Mouse (Mus musculus): ENCODE measurements around the gene Ppp3r1.

DNA sequence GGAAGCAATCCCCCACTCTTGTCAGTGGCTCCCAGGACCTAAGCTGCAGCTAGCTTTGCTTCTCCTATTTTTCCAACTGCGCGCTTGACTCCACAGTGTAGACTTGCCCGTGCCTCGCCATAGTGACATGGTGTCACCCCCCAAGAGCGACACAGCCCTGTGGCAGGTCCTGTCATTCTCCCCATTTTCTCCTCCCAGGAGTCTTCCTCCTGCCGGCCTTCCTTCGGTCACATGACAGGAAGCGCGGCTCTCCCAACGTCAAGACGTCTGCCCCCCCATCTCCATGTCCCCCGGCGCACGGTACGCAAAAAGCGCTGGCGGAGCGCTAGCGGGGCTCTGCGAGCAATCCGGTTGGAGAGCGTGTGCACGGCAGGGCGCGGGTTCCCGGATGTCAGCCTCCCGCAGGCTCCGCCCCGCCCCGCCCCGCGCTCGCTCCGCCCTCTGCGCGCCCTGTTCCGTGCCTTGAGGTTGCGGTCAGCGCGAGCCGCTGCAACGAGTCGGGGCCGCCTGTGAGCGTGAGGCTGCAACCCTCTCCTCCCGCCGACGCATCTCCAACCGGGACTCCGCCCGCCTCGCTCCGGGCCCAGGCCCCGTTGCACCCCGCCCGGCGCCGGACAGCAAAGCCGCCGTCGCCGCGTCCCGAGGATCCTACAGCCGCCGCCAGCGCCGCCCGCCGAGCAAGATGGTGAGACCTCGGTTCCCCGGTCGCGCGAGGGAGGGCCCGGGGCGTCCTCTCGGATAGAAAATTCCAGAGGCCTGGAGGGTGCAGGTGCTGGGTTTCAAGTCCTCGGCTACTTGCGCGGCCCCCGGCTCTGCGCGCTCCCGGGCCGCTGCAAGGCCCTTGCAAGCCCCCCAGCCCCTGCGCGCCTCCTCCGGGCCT is at the start of gene Ppp3r1:
- no peak for TF ChIP-seq CTCF (conservative IDR thresholded peaks at IDR 0.05; ENCODE audit: insufficient read depth, insufficient read length, low read depth, low read length)
- peak; percentile 78 for TF ChIP-seq POLR2A (IDR thresholded peaks at IDR 0.05; ENCODE audit: low read depth, low read length)
